Mouse (Mus musculus): Measurements from ENCODE around the gene Adssl1.

The Adssl1 gene

DNA sequence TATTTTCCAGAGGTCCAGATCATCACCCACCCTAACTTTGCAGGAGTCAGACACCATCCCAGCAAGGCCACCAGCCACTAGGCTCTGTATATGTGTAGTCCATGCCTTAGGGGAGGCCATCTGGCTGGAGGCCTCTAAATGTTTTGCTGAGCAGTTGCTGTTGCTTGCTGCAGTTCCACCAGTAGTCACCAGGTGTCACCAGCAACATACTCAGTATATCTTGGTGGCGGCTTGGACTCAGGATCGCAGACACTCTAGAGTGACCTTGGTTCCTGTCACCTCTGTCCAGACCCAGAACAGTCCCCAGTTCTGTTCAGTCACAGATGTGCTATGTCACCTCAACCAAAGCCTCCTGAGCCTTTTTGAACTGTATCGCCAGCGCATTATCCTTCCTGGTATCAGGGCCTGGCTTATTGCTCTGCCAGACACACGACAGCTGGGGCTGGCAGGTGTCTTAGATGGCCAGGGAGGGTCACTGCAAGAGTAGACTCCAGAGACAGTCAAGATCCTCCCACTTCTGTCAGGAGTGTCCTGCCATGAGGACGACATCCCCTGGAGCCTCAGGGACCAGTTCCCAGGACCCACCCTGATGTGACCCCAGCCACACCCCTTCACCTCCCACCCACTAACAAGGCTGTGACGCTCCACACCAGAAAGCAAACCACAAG, 33.4 kb downstream of the Adssl1 start:
- DNase-seq (ENCODE audit: low spot score in 2 of 2): peak; percentile 68 to 86

DNA sequence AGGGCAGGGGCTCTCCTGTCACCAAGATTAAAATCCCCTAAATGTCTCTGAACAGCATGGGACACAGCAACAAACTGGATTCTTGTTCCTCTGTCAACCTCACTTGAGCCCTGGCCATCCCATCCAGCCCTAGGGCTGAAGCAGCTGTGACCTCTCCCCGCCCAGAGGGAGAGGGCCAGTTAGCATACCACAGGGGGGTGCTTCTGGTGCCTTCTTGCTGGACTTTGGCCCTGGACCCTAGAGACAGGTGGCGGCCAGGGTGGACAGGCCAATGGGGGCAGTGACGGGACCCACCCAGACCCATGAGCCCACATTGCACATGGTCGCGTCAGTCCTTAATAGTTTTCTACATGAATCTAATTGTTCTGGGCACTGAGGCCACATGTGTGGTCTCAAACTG, 34.2 kb downstream of the Adssl1 start:
- DNase-seq (ENCODE audit: low spot score in 2 of 2): no peak

DNA sequence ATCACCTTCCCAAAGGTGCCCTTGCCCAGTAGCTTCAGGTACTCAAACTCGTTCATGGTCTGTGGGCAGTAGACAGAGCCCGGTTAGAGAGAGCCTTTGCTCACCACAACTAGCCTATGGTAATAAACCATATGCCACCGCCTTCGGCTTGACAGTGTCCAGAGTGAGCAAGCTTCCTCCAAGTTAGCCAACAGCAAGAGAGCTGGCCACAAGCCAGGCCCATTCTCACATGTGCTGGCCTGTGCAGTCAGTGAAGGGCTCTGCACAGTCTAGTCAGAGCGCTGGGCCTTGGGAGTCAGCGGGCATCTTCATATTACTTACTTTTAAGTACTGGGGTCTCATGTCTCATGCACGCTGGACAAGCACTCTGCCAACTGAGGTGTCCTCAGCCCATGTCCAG, 38.8 kb downstream of the Adssl1 start:
- DNase-seq (ENCODE audit: low spot score in 2 of 2): no peak

DNA sequence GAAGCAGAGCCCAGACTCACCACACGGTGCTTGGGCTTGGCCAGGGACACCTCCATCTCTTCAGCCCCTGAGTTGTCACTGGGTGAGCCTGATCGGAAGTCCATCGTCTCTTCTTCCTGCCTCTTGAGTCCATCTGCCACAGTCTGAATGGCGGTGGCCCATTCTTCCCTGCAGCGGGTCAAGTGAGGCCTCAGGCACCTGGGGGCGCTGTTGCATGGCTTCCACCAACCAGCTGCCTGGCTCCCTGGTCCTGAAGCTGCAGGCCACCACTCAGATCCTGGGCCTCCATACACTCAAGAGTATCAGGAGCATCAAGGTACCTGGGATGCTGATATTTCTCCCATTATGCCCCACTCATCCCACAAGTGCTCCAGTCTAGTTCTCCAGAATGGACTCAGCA, 39.3 kb downstream of the Adssl1 start:
- peak in 1 of 2 experiments; percentile 50 for DNase-seq (ENCODE audit: low spot score in 2 of 2)

DNA sequence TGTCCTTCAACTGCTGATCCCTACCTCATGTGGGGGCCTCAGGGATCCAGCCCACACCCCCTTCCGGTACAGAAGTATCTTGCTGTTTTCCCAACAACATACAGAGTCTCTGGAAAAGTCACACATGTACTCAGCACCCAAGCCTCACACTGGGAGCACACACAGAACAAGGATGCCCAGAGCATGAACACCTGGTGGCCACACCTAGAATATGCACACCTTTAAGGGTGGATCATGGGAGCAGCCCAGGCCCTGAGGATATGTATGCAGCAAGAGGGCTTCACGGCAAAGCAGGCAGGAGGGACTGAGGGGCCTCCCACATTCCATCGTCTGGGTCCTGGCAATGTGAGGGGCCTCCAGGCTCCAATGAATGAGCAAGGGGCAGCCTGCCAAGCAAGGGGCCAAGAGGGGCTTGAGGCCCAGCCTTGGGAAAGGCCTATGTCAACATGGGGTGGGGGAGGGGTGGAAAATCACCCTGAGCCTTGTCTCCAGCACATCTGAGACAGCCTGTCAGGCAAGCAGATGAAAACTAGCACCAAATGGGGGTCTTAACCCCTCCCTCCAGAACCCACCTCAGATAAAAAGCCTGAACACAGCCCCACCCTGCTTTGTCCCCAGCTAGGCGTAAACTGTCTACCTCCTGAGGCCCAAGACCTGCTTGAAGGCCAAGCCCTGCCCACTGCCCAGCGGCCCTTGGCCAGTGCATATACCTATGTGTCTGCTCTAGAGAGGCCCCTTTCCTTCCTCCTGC, 40.9 kb downstream of the Adssl1 start:
- DNase-seq (ENCODE audit: low spot score in 2 of 2): no peak

DNA sequence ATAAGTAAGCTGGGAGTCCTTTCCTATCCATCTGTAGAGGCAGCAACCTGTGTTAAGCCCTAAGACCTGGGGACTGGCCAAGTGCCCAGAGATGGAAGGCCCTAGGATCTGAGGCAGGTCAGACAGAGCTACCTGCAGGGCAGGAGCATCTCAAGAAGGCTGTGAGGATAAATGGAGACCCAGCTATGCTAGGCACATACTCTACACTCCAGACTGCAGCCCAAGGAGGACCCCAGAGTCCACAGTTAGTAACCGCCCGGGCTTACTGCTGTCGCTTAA, 41.4 kb downstream of the Adssl1 start:
- DNase-seq (ENCODE audit: low spot score in 2 of 2): no peak

DNA sequence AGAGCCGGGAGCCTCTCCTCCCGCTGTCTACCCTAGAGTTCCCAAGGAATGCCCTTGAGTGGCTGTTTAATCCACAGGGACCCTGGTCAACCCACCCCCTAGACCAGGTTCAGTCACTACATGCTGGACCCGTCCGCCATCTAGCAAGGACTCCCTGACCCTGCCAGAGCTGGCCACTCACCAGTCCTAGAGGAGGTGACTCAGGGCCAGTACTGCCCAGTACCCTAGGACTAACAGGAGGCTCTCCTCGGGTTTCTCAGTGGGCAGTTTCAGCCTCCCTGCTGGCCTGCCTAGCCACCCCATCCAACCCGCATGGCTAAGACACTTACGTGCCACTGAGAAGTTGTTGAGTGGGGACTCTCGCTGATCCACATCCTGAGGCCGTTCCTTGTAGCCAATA, 42.0 kb downstream of the Adssl1 start:
- no peak for DNase-seq (ENCODE audit: low spot score in 2 of 2)

DNA sequence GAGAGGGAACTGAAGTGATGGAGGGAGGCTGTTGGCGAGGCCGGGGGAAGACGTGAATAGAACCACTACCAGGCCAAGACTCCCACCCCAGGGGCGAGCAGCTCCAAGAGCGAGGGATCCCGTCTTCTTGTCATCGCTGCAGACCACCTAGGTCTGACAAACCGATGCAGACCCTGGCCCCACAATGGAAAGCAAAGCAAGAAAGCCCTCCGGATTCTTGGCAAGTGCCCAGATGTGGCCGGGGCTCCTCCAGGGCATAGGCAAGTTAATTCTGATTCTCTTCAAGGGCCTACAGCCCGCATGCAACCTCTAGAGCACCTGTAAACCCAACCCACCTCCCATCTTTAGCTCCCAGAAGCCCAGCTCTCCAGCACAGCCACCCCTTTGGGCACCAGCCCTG, 43.5 kb downstream of the Adssl1 start:
- DNase-seq (ENCODE audit: low spot score in 2 of 2): no peak

DNA sequence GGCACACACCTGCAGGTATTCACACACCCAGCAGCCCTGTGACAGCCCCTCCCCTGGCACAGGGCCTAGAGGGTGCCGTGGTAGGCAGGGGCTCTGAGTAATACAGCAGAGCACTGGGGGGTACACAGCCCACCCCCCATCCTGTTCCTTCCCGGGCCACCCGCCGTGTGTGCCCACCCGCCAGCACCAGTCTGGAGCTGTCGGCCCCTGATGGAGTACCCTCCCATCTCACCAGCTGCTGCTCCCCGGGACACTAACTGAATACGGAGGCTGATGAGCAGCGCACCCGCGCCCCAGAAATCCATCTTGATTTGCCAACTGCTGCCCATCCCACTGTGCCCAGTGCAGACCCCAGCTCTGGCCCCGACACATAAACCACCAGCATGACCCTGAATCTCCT, 43.9 kb downstream of the Adssl1 start:
- no peak for DNase-seq (ENCODE audit: low spot score in 2 of 2)

DNA sequence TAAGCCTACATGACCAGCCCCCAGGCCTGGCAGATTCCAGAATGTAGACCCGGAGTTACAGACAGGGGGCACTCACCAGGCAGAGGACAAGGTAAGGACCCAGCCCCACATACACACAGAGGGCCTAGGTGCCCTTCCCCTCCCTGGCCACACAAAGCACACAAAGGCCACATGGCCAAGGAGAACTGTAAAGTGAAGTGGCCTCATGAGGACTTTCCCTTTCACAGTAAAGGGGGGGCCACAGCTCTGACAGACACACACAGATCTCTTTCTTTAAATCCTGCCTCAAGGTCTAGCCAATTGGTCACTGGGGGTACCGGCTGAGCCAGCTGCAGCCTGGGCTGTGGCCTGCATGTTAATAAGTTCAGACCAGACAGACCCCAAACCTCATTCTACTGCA, 44.3 kb downstream of the Adssl1 start:
- no peak for DNase-seq (ENCODE audit: low spot score in 2 of 2)

DNA sequence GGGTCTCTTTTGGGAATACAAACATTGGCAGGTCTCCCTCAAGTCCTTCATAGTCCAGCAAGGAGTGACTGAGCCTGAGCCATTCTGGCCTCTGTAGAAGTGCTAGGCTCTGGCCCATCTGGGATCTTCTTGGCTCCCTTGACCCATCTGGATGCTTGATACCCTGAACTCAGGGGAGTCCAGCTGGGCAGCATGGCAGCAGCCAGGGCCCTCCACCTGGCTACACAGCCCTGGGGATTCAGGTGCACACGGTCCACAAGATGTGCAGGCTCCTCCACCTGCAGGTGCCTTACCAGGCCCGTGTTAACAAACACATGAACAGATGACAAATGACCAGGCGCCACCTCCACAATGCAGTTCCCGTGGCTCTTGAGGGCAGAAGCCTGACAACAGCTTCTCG, 44.8 kb downstream of the Adssl1 start:
- DNase-seq (ENCODE audit: low spot score in 2 of 2): no peak

DNA sequence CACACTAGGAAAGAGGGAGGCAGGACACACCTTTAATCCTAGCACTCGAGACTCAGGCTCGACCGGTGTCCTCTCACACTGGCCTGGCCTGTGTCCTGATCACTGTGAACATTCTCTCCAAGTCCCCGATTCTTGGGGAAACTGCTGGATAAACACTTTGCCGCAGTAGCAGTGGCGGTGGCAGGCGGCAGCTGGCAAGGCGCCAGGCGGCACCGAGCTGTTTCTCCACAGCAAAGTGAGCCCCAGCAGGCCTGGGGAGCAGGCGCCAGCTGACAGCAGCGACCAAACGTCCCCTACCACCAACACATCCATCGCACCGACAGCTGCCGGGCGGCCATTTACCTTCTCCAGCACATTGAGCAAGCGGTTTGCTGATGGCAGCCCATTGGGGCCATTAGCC, 45.6 kb downstream of the Adssl1 start:
- peak in 1 of 2 experiments; percentile 53 for DNase-seq (ENCODE audit: low spot score in 2 of 2)

DNA sequence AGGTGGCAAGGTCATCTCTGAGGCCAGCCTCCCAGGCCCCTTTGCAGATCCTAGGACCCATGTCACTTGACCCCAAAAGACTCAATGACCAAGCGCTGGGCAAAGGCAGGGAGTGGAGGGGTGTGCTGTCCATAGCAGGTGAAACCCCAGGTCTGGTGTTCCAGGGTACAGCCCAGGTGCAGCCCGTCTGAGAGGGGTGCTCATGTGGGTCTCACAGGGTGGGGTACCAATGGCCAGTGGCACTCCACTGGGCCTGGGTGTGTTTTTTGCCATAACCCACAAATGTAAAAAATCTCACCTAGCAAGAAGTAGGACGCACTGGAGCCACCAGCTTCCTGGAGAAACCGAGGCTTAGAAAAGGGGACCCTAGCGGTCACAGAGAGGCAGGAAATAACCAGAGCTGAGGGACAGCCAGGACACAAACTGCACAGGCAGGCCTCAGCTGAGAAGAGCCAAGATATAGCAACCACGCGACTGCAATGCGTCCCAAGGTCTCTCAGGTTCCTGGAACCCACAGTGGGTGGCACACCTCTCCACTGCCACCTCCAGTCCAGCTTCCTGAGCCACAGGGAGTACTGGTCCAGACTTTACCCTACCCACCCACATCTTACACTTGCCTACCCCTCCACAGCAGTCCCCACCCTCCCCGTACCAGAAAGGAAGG, 46.2 kb downstream of the Adssl1 start:
- no peak for DNase-seq (ENCODE audit: low spot score in 2 of 2)

DNA sequence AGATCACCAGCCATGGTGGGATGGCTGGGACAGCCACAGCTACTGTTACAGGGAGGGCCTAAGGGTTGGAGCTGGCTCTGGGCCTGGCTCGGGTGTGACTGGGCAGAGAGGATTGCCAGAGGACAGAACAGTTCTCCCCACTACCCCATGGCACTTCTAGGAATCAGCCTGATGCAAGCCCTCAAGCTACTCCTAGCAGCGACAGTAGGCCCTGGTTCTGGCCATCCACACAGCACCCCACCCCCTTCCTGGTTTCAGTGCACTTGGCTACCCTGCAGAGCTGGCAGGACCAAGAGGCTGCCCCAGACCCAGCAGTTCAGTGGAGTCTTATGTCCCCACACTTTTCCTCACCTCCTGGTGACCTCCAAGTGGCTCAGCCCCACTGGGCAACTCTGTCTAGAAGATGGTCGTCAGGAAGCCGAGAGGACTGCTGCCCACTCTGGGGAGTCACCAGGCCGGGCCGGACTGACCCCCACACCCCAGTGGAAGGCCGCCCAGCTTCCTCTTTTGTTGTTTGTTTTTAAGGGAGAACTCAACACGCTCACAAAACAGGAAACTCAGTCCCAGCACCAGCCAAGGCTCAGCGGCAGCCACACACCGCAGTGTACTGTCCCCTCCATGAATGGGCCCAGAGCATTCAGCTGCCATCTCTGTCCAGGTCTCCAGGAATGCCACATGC, 47.9 kb downstream of the Adssl1 start:
- peak; percentile 69 to 76 for DNase-seq (ENCODE audit: low spot score in 2 of 2)

DNA sequence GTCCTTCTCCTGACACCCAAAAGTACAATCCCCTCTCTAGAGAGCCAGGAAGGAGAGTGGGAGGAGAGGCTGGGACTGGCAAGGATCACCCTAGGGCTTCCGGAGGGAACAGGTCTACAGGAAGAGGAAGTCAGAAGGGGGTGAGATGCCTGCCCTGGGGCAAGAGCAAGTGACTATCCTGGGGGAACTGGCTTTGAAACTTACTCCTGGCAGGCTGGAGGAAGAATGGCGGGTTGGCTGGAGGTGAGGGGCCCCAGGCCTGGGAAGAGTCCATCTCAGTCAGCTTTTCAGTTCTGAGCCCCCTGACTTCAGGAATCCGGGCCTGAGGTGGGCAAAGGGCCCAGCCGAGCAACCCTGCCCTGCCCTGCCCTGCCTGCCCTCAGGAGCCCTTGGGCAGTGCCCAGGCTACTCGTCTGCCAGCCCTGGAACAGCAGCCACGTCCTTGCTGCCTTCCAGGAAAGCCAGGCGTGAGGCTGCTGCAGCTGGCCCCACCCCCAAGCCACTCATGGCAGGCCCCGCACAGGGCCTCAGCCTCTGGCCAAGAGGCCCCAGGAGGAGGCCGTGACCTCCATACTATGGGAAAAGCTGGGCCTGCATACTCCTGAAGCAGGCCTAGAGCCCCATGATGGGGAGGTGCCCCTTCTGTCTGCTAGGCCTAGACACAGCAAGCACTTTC, 51.0 kb downstream of the Adssl1 start:
- peak; percentile 73 to 77 for DNase-seq (ENCODE audit: low spot score in 2 of 2)

DNA sequence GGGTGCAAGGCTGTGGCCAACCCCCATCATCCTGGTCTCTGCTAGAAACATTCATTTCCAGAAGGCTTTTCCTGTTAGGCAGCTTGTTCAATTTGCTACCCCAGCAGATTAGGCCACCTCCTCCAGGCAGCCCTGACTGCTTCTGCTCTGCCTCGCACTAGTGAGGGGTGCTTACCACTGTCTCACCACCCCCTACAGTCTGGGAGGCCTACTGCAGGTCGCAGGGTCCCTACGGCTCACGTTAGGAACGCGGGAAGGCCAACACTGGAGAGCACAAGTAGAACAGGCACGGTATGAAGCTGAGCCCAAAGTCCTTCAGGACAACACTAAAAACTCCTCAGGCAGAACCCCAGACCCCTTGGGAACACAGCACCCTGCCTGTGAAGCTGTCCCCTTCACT, 52.0 kb downstream of the Adssl1 start:
- no peak for DNase-seq (ENCODE audit: low spot score in 2 of 2)

DNA sequence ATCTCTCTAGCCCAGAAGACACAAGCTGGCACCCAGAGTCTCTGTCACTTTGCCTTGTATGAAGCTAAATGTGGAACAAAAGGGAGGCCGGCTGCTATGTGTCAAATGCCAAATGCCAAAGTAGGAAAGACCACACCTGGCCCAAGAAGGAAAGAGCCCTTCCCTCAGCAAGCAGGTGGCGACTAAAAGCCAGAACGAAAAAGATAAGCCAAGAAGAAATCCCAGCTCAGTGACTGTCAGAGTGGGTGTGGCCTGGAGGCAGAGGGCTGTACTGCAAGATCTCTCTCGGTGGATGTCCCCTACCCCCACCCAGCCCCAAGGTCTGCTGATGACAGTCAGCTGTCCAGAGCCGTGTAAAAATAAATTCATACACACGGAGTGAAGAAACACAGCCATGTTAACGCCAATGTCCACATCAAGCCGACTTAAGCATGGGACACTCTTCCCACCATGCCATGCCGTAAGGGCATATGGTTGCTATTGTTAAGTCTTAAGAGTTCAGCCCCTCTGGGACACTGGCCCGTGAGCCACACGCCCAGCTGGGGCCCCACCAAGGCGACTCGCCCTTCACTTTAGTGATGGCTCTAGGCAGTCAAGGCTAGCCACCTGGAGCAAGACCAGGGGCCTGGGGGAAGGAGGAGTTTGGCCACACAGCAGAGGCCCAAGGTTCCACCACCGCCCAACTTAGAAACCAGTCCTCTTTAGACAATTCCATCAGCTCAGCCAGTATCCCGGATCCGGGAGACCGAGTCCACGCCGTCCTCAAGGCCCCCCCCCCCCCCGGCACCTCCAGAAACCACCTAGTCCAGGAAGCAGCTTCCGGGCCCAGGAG, 53.1 kb downstream of the Adssl1 start:
- peak; percentile 46 to 54 for DNase-seq (ENCODE audit: low spot score in 2 of 2)

DNA sequence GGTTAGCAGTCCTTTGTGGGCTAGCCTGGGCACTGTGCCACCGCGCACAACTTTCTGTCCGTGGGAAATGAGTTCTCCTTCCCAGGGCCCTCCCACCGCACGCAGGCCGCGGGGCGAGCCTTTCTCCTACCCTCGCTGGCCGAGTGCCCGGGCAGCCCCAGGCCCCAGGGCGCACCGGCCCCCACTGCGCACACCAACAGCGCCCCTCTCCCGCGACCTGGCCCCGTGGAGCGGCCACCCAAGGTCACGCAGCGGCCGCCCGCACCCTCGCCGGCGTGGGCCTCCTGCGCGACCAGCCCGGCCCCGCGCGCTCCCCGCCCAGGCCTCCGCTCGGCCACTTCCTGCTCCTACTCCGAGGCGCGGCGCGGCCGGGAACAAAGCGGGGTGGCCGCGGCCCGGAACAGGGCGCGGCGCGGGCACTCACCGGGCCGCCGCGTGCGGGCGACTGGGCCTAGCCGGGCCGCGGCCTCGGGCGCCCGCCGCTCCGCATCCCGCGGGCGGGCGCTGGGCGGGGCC, 53.8 kb downstream of the Adssl1 start:
- DNase-seq (ENCODE audit: low spot score in 2 of 2): peak; percentile 49 to 50

DNA sequence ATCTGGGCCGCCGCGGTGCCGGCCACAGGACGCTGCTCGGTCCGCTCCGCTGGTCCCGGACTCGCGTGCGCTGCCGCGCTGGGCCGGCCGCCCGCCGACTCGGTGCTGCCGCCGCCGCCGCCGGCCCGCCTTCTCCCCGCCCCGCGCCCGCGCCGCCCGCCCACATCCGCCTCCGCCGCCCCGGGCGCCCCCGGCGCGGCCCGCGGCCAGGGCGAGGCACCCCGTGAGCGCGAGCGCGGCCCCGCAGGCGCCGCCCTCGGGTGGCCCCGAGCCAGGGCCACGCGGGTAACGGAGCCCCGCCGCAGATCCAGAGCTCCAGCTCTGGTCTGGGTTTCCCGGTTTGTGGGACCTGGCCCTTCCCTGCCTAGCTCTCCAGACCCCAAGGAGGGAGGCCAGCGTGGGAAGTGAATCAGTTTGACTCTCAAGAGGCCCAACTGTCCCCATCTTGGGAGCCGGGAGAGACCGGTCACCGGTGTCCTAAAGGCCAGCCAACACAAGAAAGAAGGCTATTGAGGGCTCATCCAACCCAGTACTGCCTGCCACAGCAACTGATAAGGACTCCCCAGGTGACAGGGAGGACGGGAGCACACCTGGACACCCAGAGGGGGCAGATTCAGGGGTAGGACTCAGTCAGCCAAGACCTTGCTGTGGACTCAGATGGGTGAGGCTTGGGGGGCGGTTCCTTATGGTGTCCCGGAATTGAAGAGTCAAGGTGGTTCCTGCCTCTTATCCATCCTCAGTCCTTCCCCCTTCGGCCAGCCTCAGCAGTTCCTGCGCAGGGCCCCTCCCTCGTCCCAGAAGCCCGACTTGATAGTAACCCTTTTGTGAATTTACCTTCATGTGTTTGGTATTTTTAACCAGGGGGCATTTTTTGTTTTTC, 54.5 kb downstream of the Adssl1 start, which contains the start of gene Akt1:
Gene Akt1, minus strand, starts transcription at position 753 of the 880 bp plus-strand sequence.
- DNase-seq (ENCODE audit: low spot score in 2 of 2): peak; percentile 76 to 81
